Mouse (Mus musculus): ENCODE measurements around the gene Tenm1. TPM values are rescaled to one million over a fixed set of nuclear protein-coding genes. Genes with fewer than 3 reads are reported as not detected.

Gene Tenm1
- total RNA-seq, 2 experiments from 2014 or later, result 0.25 to 0.40 TPM

Other genes starting within 250 kb of the Tenm1 start
- gene Tex13c1, start 162.0 kb upstream of the Tenm1 start, total RNA-seq (2021), result not detected